Mouse (Mus musculus): ENCODE measurements at regions not wholly inside any gene's neighbourhood (a gene's known extent, or its start where the extent isn't known, plus 50 kb on each side); places are given as distances from the start of the nearest gene placed in this dataset.

DNA sequence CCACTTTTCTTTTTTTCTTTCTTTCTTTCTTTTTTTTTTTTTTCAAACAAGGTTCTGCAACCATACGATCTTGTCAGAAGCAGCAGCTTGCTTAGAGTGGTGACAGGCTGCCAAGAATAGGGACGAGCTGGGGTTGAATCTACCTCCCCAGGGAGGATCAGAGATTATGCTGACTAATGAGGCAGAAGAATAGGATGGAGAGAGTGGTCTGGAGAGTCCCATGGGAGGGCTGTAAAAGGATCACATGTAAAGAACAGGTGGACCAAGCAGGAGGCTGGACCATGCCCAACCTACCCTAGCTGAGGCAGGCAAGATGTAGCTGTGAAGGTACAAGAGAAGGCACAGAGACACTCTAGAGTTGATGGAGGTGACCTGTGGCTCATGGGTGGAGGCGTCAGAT lies 274.4 kb upstream of the Trpc7 start:
- no peak for DNase-seq

DNA sequence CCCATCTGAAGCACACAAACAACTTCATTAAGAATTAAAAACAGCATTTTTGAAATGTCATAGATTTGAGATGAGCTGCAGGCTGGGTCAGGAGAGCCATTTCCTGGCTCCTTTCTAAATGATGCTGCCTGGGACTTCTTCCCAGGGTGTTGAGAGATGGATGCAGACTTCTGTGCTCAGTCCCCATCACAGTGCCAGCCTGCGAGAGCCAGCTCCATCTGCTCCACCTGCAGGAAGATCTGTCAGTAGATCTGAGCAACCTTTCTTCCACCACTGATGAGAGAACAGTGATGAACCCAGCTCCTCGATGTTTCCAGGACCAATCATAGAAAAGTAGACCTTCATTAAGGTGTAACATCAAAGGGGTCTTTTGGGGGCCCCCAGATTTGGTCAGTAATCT lies 273.8 kb upstream of the Trpc7 start:
- DNase-seq = no peak

DNA sequence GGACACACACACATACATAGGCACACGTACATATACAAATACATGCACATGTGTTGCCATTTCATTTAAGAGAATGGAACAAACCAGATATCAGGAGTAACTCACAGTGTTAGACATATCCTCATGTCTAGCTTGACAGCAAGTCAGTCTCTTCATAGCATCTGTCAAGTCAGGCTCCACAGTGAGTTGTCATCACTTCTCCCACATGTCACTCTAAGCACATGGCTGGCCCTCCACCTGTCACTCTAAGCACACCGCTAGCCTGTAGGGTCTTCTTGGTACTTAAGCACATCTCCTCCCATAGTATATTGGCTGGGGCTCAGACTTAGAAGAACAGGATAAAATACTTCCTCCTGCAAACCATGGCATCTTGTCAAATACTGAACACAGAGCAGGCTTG lies 269.6 kb upstream of the Trpc7 start:
- no peak for DNase-seq

DNA sequence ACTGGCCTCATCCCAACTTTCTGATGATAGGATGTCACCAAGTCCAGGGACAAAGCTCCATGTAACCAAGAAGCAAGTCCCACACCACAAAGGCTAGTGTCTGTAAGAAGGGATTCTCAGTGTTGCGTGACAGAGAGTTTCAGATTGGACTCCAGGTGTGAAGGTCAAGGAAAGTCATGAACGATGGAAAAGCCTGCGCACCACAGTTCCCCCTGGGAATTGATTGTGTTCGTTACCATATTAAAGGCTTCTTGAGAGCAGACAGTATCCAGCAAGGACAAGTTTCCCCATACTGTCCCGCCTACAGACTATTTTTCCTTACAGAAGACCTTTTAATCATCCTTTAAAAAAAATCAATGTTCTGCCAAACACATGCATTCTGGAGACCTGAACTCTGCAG lies 257.0 kb upstream of the Trpc7 start:
- no peak for DNase-seq

DNA sequence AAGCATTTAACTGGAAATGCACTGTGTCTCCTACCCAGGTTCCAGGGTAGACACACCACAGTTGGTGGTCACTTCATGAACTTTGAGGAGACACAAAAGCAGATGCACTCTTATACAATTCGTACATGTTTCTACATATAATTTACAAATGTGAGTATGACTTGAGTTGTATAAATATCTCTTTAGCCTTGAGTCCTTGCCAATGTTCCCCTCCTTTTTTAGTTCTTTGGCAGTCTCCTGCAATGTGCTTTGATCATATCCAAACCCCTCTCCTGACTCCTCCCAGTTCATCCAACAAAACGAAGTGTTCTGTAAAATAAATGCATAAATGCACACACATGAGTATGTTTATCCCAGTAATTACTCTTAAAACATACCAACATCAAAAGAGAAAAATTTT lies 251.8 kb upstream of the Trpc7 start:
- DNase-seq = no peak

DNA sequence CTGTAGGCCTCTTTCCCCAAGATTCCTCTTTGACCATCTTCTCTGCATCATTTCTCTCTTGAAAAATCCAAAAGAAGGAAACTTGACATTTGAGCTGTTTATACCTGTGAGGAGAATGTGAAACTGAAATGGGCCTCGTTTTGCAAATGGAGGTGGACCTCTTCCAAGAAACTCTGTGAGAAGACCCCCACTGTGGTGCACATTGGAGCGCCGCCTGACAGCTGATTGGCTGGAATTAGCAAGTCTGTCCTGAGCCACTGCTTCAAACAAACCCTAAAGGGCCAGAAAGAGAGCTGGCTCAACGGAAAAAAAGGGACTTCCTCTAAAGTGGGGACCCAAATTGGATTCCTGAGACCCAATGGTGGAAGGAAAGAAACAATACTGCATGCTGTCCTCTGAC lies 250.9 kb upstream of the Trpc7 start:
- no peak for DNase-seq

DNA sequence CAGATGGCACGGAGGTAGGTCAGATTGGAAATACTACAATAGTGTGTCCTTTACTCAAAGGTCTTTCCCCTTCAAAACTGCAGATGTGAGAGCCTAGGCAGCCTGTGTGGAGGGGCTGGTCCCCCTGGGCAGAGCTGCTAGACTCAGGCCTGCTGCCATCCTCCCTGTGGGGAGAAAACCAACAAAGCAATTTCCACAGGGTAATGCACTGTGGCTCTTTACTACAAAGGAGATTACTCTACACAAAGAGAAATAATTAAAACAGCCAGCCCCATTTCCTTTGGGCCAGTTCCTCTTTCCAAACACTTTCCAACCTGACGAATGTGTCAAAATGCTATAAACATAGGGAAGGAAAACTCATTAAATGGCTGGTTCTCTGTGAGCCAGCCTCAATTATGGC lies 250.0 kb upstream of the Trpc7 start:
- no peak for DNase-seq

DNA sequence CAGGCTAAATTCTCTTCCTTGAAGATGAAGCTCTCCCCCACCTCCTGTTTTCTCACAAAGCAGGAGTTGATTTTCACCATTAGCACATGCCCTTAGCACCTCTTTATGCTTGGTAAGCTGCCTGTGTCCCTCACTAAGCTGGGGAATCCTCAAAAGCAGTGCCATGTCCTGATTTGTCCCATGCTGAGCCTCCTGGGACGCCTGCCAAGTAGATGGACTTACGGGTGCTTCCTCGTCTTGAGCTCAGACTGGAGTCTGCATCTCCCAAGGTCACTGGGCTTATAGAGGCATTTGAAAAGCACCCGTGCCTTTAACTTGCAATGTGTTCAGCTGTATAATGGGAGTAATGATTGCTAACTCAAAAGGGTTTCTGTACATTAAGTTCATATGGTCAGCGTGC lies 247.1 kb upstream of the Trpc7 start:
- no peak for DNase-seq

DNA sequence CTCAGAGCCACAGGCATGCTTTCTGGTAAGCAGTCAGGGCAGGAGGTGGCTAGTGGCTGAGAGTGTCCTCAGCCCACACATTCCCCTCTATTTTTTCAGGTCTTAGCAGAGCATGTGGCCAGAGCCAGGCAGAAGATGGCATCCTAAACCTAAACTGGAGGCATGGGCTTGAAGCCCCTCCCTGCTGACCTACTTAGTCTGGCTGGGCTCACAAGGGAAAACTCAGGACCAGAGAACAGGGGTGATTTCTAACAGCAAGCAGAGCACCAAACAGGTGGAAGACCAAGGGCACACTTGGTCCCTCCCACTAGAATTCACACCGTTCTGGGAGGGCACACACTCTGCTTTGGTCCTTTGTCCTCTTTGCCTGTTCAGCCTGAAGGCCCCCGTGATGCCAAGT lies 246.6 kb upstream of the Trpc7 start:
- DNase-seq = no peak

DNA sequence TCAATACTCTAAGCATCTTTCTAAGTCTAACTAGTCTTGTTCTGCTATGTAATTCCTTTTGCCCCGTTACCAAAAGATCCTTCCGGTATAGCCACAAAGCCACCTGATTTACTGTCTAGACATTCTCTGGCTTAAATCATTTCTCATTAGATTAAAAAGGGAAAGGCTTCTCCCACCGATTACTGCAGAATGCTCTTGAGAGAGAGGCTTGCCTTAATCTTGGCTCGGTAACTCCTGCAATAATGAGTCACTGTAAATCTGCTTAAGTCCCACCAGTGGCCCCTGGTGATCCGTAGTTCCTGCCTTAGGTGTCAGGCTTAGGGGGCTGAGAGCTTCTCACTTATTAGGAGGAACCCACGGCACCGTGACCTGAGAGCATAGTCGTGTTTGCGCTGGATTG lies 220.1 kb upstream of the Trpc7 start:
- no peak for DNase-seq

DNA sequence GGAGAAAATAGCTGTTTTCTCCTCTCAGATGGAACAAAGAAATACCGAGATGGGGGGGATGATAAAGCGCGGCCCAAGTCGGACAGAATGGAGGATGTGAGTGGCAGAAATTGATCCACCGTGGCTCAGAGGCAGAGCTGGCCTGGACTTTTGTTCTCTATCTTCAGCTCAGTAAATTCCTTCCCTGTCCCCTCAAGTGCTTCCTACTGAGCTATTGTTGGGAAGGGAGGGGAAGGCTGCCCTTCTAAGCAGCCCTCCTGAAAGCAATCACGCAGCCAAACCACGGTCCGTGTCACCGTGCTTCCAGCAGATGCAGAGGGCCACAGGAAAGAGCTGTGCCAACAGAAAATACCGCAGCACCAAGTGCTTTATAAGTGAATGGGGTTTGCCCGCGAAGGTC lies 212.2 kb upstream of the Trpc7 start:
- peak; percentile 55 for DNase-seq

DNA sequence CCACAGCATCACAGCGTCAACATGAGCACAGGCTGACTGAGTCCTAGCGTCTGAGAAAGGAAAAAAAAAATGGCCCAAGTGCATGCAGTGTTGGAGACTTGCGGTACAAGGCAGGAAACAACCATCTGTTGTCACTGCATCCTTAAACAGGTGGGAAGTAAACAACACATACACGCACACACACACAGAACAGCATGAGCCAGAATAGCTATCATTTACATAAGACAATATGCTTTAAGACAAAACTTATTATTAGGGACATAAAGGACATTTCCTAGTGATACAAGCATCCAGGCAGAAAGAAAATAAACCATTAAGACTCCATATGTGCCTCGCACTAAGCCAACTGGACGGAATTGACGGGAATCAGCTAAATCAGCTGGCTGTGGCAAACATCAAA lies 203.8 kb upstream of the Trpc7 start:
- no peak for DNase-seq

DNA sequence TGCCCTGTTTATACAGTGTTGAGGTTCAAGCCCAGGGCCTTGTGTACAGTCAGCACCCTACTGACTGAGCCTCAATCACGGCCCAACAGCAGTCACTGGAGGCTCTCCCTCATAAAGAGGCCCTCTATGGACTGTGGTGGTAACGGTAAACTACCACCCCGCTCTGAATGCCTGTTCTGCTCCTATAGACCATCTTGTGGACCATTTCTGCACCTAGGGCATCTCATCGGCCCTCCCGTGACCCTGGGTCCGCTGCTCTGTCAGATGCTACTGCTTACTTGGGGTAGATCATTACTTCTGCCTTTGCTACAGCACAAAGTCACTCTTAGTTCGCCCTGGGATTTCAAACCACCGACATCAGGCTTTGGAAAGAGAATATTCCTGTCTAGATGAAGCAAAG lies 196.1 kb upstream of the Trpc7 start:
- no peak for DNase-seq

DNA sequence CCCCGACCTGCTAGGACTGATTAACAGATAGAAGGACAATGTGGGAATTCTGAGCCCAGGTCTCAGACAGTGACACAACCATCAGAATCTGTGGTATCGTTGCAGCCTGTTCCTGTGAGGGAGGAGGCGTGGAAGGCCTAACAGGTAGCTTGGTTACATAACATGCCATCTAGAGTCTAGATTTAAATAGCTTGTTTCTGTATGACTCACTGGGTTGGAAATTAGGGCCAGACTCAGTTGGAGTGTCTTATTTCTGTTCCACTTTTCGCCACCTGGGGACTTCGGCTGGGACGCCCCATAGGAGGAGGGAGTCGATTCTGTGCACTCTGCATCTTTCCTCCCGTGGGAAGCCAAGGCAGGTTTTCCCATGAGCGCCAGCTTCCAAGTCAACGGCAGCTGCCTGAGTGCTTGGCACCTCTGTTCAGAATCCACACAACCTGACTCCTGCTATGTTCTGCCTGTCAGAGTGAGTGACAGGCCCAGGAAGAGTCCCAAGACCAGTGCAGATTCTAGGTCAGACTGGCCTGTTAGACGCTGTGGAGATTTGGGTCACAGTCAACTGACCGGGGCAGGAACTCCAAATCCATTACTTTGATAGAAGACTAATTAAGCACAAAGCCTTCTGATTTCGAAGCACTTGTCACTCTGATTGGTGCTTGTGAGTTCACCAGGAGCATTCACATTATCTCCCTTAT lies 193.7 kb upstream of the Trpc7 start:
- DNase-seq = no peak

DNA sequence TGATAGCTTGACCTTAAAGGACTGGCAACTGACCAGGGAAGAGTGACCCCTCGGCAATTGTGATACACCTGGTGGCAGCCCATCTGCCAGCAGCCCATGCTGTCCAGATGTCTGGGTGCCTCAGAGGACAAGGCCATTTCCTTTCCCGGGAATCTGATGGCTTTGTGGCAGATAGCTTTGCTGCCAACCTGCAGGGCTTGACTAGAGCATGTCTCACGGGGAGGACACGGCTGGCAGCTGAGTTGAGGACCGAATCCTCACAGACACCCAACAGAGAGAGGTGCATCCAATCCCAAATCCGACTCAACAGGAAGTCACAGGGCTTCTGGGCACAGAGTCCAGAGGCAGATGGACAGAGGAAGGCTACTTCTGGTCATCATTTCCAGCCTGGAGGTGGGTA lies 192.2 kb upstream of the Trpc7 start:
- DNase-seq = no peak

DNA sequence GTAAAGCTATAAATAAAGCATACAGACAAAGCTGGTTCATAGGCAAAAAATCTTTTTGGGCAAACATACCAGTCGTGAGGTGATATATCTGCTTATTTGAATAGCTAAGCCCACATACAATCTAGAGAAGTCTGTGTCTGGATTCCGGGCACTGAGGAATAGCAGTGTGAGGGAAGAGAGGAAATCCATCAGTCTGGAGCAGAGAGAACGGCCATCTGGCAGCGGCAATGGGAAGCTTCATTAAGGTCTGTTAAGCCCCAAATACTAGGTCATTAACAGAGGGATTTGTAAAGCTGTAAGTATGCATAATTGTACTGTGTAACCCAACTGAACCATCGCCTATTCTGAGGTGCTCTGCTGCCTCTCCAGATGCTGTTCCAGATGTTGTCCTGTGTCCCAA lies 191.6 kb upstream of the Trpc7 start:
- no peak for DNase-seq

DNA sequence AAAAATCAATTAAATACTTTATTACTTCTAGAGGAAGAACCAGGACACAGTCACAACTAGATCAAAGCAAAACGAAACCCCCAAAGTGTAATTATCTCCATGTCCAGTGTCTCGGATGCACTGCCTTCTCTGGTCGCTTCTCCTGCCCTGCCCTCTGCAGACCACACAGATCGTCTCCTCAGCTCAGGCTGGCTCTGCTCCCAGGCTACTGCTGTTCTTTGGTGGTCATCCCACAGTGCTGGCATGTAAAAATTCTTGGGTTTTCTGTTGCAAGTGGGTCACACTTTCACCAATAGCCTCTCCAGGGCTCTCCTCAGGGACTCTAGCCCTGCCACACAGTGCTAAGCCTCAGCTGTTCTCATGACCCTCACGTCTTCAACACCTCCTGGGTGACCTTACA lies 188.0 kb upstream of the Trpc7 start:
- DNase-seq = no peak

DNA sequence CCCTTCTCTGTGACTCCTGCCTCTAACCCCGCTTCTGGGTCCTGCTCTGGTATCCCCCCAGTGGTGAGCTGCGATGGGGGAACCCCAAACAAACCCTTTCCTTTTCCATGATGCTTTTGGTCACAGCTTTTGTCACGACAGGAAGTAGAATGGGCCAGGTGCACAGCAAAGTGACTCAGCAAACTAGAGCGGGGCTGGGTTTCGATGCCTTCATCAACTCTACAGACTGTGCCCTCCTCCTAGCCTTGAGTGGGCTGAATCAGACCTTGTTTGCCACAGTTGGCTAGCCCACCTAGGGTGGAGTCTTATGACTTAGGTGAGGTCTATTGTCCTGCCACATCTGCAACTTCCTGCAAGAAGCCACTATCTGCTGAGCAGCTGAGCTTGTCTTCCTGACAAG lies 174.7 kb upstream of the Trpc7 start:
- DNase-seq = no peak

DNA sequence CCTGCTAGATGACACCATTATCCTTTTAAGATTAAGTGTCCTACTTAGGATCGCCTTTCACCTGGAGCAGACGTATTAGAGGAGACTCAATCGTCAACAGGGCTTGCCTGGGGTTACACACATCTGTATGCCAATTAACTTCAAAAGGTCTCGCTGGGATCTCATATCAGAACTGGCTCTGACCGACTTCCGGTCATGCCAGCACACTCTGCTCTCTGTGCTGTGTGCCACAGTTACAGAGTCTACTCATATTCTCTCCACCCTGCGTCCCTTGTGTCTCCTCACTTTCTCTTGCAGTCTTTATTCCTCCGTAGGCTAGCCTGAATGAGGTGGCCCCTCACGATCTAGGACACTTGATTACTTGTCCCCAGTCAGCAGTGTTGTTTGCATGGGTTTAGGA lies 165.9 kb upstream of the Trpc7 start:
- no peak for DNase-seq

DNA sequence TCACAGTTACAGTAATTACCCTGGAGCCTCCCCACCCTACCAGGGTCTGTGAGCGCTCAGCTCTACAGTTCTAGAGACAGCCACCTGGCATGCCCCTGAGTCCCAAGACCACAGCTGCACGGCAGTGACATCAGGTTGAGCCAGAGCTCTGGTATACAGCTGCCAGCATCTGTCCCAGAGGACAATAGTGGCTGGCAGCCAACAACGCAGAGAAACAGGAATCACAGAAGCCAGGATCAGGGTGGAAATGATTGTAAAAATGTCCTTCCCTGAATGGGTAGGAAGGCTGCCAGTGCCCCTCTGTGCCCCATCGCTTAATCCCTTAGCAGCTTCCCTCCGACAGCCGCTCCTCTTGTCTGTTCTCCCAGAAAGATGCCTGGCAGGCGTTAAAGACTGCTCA lies 165.3 kb upstream of the Trpc7 start:
- DNase-seq = no peak

DNA sequence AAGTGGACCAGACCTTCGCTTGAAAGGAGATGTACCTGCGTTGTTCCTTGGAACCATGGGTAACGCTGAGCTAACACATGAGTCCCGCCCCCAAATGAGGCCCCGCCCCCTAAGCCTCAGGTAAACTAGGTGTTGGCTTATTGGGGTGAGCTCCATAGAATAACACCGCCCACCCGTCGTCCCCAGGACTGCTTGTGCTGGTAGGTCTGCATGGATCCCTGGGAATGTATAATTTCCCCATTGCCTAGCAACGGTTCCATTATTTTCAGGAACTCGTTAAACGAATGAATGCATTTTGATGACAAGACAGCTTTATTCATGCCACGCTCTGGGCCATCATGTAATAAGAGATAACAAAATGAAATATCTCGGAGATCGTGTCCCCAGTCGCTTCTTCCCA lies 161.0 kb upstream of the Trpc7 start:
- no peak for DNase-seq

DNA sequence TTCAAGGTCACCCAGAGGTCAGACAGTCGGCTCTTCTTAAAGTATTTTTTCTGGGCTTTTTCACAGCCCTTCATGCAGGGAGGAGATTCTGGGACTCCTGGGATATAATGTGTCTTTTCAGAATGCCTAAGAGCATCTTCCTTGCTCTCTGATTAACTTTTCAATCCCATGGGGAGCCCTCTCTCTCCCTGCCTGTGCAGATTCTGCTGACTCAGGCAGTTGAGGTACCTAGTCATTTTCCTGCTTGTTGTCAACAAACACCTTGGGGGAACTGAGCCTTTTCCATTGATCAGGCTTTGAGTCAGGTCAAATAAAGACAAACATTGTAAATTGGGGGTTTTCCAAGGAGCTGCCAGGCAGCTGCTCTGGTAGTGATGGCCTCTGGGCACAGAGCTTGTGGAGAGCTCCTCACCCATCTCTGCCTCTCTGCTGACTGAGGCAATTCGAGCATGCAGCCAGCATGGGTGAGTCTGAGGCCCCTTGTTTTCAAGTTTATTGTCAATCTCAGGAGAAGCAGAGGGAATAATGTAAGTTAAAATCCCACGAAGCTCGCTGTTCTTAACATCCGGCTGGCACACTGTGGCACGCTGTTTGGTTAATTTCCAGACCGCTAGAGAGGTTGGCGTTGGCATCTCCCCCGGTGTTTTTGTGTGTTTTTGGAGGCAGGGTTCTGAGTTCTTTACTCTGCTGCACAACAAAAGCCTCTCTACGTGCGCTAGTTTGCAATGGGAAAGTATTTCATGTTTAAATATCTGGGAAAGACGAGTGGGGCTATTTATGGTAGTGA lies 159.8 kb upstream of the Trpc7 start:
- DNase-seq = peak; percentile 45

DNA sequence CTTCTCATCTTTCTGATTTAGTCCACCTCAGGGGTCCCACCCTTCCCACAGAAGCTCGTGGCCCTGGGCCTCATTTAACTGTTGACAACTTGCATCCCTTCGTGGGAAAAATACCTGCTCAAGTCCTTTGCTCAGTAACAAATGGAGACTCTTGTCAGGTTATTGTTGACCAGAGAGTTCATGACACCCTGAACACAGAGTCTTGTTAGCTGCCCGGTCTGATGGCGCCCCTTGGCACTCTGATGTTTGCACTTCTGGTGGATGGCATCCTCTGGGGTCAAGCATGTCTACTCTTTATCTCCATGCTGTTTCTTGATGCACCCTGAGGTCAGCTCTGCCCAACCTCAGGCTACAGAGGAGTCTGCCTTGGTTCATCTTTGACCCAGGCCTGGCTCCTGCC lies 157.6 kb upstream of the Trpc7 start:
- DNase-seq = no peak

DNA sequence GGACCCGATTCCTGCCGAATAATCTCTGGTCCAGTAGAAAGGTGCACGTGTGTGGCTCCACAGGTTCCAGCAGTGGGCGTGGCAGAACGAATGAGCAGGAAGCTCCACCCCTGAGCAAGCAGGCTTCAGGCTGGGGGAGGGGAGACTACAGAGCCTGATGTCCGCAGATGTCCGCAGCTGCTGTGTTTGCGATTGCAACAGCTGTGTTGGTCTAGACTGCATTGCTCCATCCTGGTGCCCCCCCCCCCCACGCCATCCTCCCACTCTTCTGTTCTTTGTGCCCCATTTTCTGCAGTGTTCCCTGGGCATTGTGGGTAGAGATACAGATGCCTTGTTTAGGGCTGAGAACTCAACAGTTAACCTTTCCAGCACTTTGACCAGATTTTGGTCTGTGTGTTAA lies 150.3 kb upstream of the Trpc7 start:
- peak; percentile 17 for DNase-seq

DNA sequence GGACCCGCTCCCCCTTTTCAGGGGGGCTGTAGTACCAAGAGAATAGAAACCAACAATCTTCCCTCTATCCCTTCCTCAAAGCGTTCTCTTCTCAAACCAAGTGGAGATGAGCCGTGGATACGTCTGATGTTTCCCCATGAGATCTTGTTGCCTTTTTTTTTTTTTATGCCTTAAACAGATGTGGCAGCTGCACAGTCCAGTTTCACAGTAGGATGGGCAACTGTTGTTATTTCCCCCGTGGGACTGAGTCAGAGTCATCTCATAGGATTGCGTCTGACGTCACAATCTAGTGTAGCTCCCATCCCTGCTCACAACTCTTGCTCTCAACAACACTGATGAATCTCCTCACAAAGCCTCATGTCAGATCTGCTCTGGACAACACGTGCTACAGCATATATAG lies 148.7 kb upstream of the Trpc7 start:
- no peak for DNase-seq

All from embryo, embryonic 11 days (tissue).